In the genomic region with DNA sequence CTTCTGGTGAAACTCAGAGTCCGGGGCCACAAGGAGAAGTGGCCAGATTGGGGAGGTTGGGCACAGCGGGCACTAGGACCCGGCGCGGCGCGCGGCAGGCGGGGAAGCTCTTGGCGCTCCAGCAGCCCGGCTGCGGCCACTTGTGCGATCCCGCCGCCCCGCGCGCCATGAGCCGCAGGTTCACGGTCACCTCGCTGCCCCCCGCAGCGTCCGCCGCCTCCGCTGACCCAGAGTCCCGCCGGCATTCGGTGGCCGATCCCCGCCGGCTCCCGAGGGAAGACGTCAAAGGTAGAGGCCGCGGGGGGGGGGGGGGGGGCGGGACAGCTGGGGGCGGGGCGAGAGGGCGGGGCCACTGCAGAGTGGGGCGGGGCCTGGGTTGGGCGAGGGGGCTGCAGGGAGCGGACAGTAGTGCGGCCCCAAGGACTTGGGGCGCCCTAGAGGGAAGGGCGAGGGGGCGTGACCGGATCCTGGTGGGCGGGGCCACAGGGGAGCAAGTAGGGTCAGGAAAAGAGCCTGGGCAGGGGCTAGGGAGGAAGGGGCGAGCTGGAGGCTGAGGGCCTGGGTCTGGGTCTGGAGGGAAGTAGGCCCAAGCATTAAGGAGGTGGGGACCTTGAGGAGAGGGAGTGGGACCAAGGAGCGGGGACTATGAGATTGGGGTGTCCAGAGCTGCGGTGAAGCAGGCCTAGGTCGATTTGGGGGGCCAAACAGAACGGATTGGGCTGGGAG, we compare ENCODE assay signal across 8 mouse cellular contexts. TPM values are rescaled to one million over a fixed set of nuclear protein-coding genes. Genes with fewer than 3 reads are reported as not detected.
A peak's percentile ranks its signal among the peaks of the same experiment; 100 is the strongest.
DNase-seq lines count a peak whose midpoint lies in the region; ATAC-seq and TF ChIP-seq lines count a peak whose summit lies in the region.

Gene Slc12a5 (plus strand): TSS at position 87 of the 726 bp plus-strand sequence.

- no peaks in the 10 kb centered on the region for H3K9me3 ChIP-seq in forebrain, embryonic 14.5 days (replicated peaks; ENCODE audit: control insufficient read depth, low read length)
- H3K9me3 ChIP-seq in intestine, embryonic 16.5 days (ENCODE audit: control insufficient read depth, low read length), result peaks cover 4% of the 10 kb centered on the region; the same call in 1 of the 2 replicates
- H3K9me3 ChIP-seq in limb, embryonic 11.5 days (ENCODE audit: control insufficient read depth, low read length), result no peaks in the 10 kb centered on the region
- H3K9me3 ChIP-seq in midbrain, embryonic 11.5 days (ENCODE audit: control insufficient read depth, low read length), result no peaks in the 10 kb centered on the region; the same call in 1 of the 2 replicates

- TF ChIP-seq CTCF in spleen, adult 2 months (IDR thresholded peaks at IDR 0.05; ENCODE audit: extremely low read depth, insufficient read depth, insufficient read length, insufficient replicate concordance), result no peak
- TF ChIP-seq CTCF in testis, adult 2 months (IDR thresholded peaks at IDR 0.05; ENCODE audit: control insufficient read depth, insufficient read depth, insufficient replicate concordance, low read depth, low read length), result no peak

- WGBS in spleen, adult 2 months, result 3% methylated on average over 49 of the region's 54 CpGs
- 2% methylated on average over 28 of the region's 54 CpGs for WGBS in forebrain, embryonic 14.5 days
- 1% methylated on average over 43 of the region's 54 CpGs for WGBS in intestine, embryonic 16.5 days
- WGBS in limb, embryonic 11.5 days, result 2% methylated on average over 37 of the region's 54 CpGs
- 2% methylated on average over 30 of the region's 54 CpGs for WGBS in midbrain, embryonic 11.5 days

- TF ChIP-seq POLR2A in spleen, adult 2 months (IDR thresholded peaks at IDR 0.05; ENCODE audit: low read depth, low read length), result no peak
- TF ChIP-seq POLR2A in testis, adult 2 months (IDR thresholded peaks at IDR 0.05; ENCODE audit: control insufficient read depth, low read depth, low read length), result no peak

- H3K4me3 ChIP-seq in spleen, adult 2 months (ENCODE audit: extremely low read depth, insufficient read depth, insufficient read length), result peak within 1 kb of the TSS; percentile 62; the same call in 1 of the 2 replicates
- H3K4me3 ChIP-seq in brown adipose tissue, adult 24 weeks (ENCODE audit: insufficient read depth, low read depth, low read length), result peak within 1 kb of the TSS; percentile 60
- H3K4me3 ChIP-seq in forebrain, embryonic 14.5 days (ENCODE audit: low read depth, low read length), result peak within 1 kb of the TSS; percentile 54
- H3K4me3 ChIP-seq in intestine, embryonic 16.5 days (ENCODE audit: low read length), result peak within 1 kb of the TSS; percentile 59
- peak within 1 kb of the TSS; percentile 56 for H3K4me3 ChIP-seq in limb, embryonic 11.5 days (ENCODE audit: low read depth, low read length)
- peak within 1 kb of the TSS; percentile 66 for H3K4me3 ChIP-seq in midbrain, embryonic 11.5 days (ENCODE audit: low read depth, low read length)
- peak within 1 kb of the TSS; percentile 82 for H3K4me3 ChIP-seq in testis, adult 2 months (ENCODE audit: control insufficient read depth, low read depth, low read length)

- peak within 1 kb of the TSS; percentile 68 for H3K9ac ChIP-seq in forebrain, embryonic 14.5 days (ENCODE audit: low read length)
- H3K9ac ChIP-seq in intestine, embryonic 16.5 days (ENCODE audit: low read depth, low read length), result peak within 1 kb of the TSS; percentile 62
- peak within 1 kb of the TSS; percentile 55; the same call in 1 of the 2 replicates for H3K9ac ChIP-seq in limb, embryonic 11.5 days (ENCODE audit: low read length)
- H3K9ac ChIP-seq in midbrain, embryonic 11.5 days (ENCODE audit: low read length), result peak within 1 kb of the TSS; percentile 58

- H3K4me2 ChIP-seq in forebrain, embryonic 14.5 days (ENCODE audit: low read length), result peak within 1 kb of the TSS; percentile 56
- H3K4me2 ChIP-seq in intestine, embryonic 16.5 days (ENCODE audit: low read depth, low read length), result peak within 1 kb of the TSS; percentile 85
- H3K4me2 ChIP-seq in limb, embryonic 11.5 days (ENCODE audit: low read depth, severe bottlenecking), result peak within 1 kb of the TSS; percentile 42
- peak within 1 kb of the TSS; percentile 50 for H3K4me2 ChIP-seq in midbrain, embryonic 11.5 days

- H3K27me3 ChIP-seq in spleen, adult 2 months (ENCODE audit: control insufficient read depth, insufficient read depth, low read length), result peaks cover 4% of the 10 kb centered on the region
- peaks cover 1% of the 10 kb centered on the region; the same call in 1 of the 2 replicates for H3K27me3 ChIP-seq in forebrain, embryonic 14.5 days (replicated peaks; ENCODE audit: control insufficient read depth, insufficient read depth, low read length)
- 0 out of 2 replicates have a peak, but pooled peaks cover 3% of the 10 kb centered on the region for H3K27me3 ChIP-seq in intestine, embryonic 16.5 days (replicated peaks; ENCODE audit: control insufficient read depth, insufficient read depth, low read length)
- H3K27me3 ChIP-seq in limb, embryonic 11.5 days (ENCODE audit: control insufficient read depth, insufficient read depth, low read length), result 0 out of 2 replicates have a peak, but pooled peaks cover 3% of the 10 kb centered on the region
- H3K27me3 ChIP-seq in midbrain, embryonic 11.5 days (ENCODE audit: control insufficient read depth, insufficient read depth, low read length), result peaks cover 3% of the 10 kb centered on the region; the same call in 1 of the 2 replicates
- no peaks in the 10 kb centered on the region for H3K27me3 ChIP-seq in testis, adult 2 months (ENCODE audit: control insufficient read depth, insufficient read depth, low read length)

- H3K36me3 ChIP-seq in spleen, adult 2 months (ENCODE audit: control insufficient read depth, insufficient read depth, low read length), result no peaks in the 10 kb centered on the region
- H3K36me3 ChIP-seq in forebrain, embryonic 14.5 days (ENCODE audit: control insufficient read depth, insufficient read depth, low read length), result no peaks in the 10 kb centered on the region
- H3K36me3 ChIP-seq in intestine, embryonic 16.5 days (ENCODE audit: control insufficient read depth, insufficient read depth, low read length), result no peaks in the 10 kb centered on the region
- H3K36me3 ChIP-seq in limb, embryonic 11.5 days (ENCODE audit: control insufficient read depth, insufficient read depth, low read length), result no peaks in the 10 kb centered on the region
- H3K36me3 ChIP-seq in midbrain, embryonic 11.5 days (ENCODE audit: control insufficient read depth, insufficient read depth, low read length), result no peaks in the 10 kb centered on the region
- no peaks in the 10 kb centered on the region for H3K36me3 ChIP-seq in testis, adult 2 months (ENCODE audit: control insufficient read depth, insufficient read depth, low read length)

- peaks cover 5% of the 10 kb centered on the region for H3K4me1 ChIP-seq in spleen, adult 2 months (ENCODE audit: control insufficient read depth, insufficient read depth, insufficient read length)
- H3K4me1 ChIP-seq in brown adipose tissue, adult 24 weeks (ENCODE audit: control insufficient read depth, insufficient read depth, insufficient read length, low read length), result no peaks in the 10 kb centered on the region
- peaks cover 3% of the 10 kb centered on the region; the same call in 1 of the 2 replicates for H3K4me1 ChIP-seq in forebrain, embryonic 14.5 days (ENCODE audit: control insufficient read depth, insufficient read depth, low read length)
- peaks cover 7% of the 10 kb centered on the region; the same call in 1 of the 2 replicates for H3K4me1 ChIP-seq in intestine, embryonic 16.5 days (ENCODE audit: control insufficient read depth, insufficient read depth, low read length)
- H3K4me1 ChIP-seq in limb, embryonic 11.5 days (ENCODE audit: control insufficient read depth, insufficient read depth, low read length), result no peaks in the 10 kb centered on the region
- H3K4me1 ChIP-seq in midbrain, embryonic 11.5 days (ENCODE audit: control insufficient read depth, insufficient read depth, low read length), result peaks cover 19% of the 10 kb centered on the region
- H3K4me1 ChIP-seq in testis, adult 2 months (ENCODE audit: control insufficient read depth, insufficient read depth, low read length), result peaks cover 21% of the 10 kb centered on the region

- no peak within 1 kb of the TSS for H3K27ac ChIP-seq in spleen, adult 2 months (ENCODE audit: insufficient read depth, low read length)
- no peak within 1 kb of the TSS for H3K27ac ChIP-seq in brown adipose tissue, adult 24 weeks (replicated peaks; ENCODE audit: low read depth, low read length)
- peak within 1 kb of the TSS; percentile 44; the same call in 1 of the 2 replicates for H3K27ac ChIP-seq in forebrain, embryonic 14.5 days (ENCODE audit: low read depth, low read length)
- H3K27ac ChIP-seq in intestine, embryonic 16.5 days (ENCODE audit: low read length), result no peak within 1 kb of the TSS
- H3K27ac ChIP-seq in limb, embryonic 11.5 days (replicated peaks; ENCODE audit: low read depth, low read length), result no peak within 1 kb of the TSS
- no peak within 1 kb of the TSS for H3K27ac ChIP-seq in midbrain, embryonic 11.5 days (ENCODE audit: low read depth, low read length)
- peak within 1 kb of the TSS; percentile 67 for H3K27ac ChIP-seq in testis, adult 2 months (ENCODE audit: control insufficient read depth, insufficient read depth, low read depth, low read length)

- ATAC-seq in forebrain, embryonic 14.5 days, result peak; percentile 64
- ATAC-seq in intestine, embryonic 16.5 days, result peak; percentile 79
- ATAC-seq in limb, embryonic 11.5 days (ENCODE audit: insufficient number of reproducible peaks, low FRiP score, low TSS enrichment, low read depth), result peak; percentile 83
- ATAC-seq in midbrain, embryonic 11.5 days (ENCODE audit: low FRiP score), result peak; percentile 80

- peak in 1 of 2 experiments; percentile 50 for DNase-seq in spleen, adult 2 months (ENCODE audit: low read depth in 1 of 2, low spot score in 2 of 2)
- DNase-seq in spleen, postnatal 14 days (ENCODE audit: low spot score in 2 of 2), result no peak
- peak; percentile 77 for DNase-seq in forebrain, embryonic 14.5 days (ENCODE audit: low spot score)
- peak; percentile 82 for DNase-seq in limb, embryonic 11.5 days (ENCODE audit: low spot score)
- DNase-seq in midbrain, embryonic 11.5 days (ENCODE audit: low spot score, missing footprints), result peak; percentile 98

RNA-seq across cellular contexts. Expression of gene Slc12a5, which starts in this region (rescaled TPM):
- 1.2 and 1.3 TPM in 2 replicates for polyA plus RNA-seq in spleen, adult 2 months (2012; rRNA removed)
- polyA plus RNA-seq in brown adipose tissue, adult 24 weeks (2012; ENCODE audit: insufficient read depth, insufficient read length, missing spikeins), result 1.2 and 1.3 TPM in 2 replicates
- 15.1 and 17.7 TPM in 2 replicates for polyA plus RNA-seq in forebrain, embryonic 14.5 days (2014; fragmentation: Nextera tagmentation; extraction: Ambion mirVana)
- polyA plus RNA-seq in intestine, embryonic 16.5 days (2015; fragmentation: Nextera tagmentation; extraction: Ambion mirVana), result 0.23 and 0.32 TPM in 2 replicates
- 0.87 and 0.92 TPM in 2 replicates for polyA plus RNA-seq in limb, embryonic 11.5 days (2014; fragmentation: Nextera tagmentation; extraction: Ambion mirVana)
- polyA plus RNA-seq in midbrain, embryonic 11.5 days (2014; fragmentation: Nextera tagmentation; extraction: Ambion mirVana), result 2.8 and 3.0 TPM in 2 replicates
- polyA plus RNA-seq in testis, adult 2 months (2012; rRNA removed), result 15.9 and 16.6 TPM in 2 replicates

Comparison
In these comparisons a context has a peak if more than half of its experiments do, and no peak if none do; other contexts are left out.
1. Peak in ATAC-seq, H3K4me3 ChIP-seq, H3K9ac ChIP-seq and H3K4me2 ChIP-seq in intestine, embryonic 16.5 days; RNA of the gene not detected or under 1 TPM.
2. Peak in DNase-seq, ATAC-seq, H3K4me3 ChIP-seq, H3K9ac ChIP-seq and H3K4me2 ChIP-seq in limb, embryonic 11.5 days; RNA of the gene not detected or under 1 TPM.
3. DNase-seq: peak in forebrain, embryonic 14.5 days (single experiment) and midbrain, embryonic 11.5 days (single experiment); none in spleen, postnatal 14 days (0 of 2).
4. H3K27ac ChIP-seq: peak in forebrain, embryonic 14.5 days (single experiment) and testis, adult 2 months (single experiment); none in spleen, adult 2 months (single experiment), brown adipose tissue, adult 24 weeks (single experiment), intestine, embryonic 16.5 days (single experiment), limb, embryonic 11.5 days (single experiment) and midbrain, embryonic 11.5 days (single experiment).
5. Peak in every context shown above with its lines, with median percentiles within 50 percentile points of each other: H3K4me3 ChIP-seq, ATAC-seq, H3K4me2 ChIP-seq and H3K9ac ChIP-seq.